Mouse (Mus musculus): Measurements from ENCODE around the gene Ciao2b. TPM values are rescaled to one million over a fixed set of nuclear protein-coding genes. Genes with fewer than 3 reads are reported as not detected.

The Ciao2b gene
- polyA plus RNA-seq, 1 experiment from 2014 or later: 117 TPM

GRCm38 (mm10) chr8:104591856-104592255 lies 49.9 kb downstream of the Ciao2b start:
- ATAC-seq (no peak), DNase-seq (ENCODE audit: low read depth, low spot score) (no peak)
- CTCF ChIA-PET: interaction anchor here (1.3 to 2.1 kb wide), 2 partner anchors 10 to 19 kb away, joined by 3 to 10 read pairs; no protein-coding TSS in a partner anchor
- no peaks in the 10 kb centered on the region for H3K27me3 ChIP-seq
- TF ChIP-seq CTCF (IDR thresholded peaks at IDR 0.05): no peak
- in situ Hi-C loops (cut with MboI; ENCODE audit: low pct_unique_long_range_greater_than_20kb): no loop called here
- POLR2A ChIA-PET: interaction anchor here (0.6 to 1.1 kb wide), 3 partner anchors 22 to 39 kb away, joined by 3 read pairs; partner anchors contain the start of gene Rrad

- no peaks in the 10 kb centered on the region for H3K27me3 ChIP-seq
- ChIA-PET CTCF (interaction anchor here (2.1 kb wide), 1 partner anchor 11 kb away, joined by 10 read pairs; no protein-coding TSS in a partner anchor), POLR2A (interaction anchor here (0.7 to 1.1 kb wide), 3 partner anchors 22 to 40 kb away, joined by 3 to 4 read pairs (median 3); partner anchors contain the start of gene Rrad)
- DNase-seq (ENCODE audit: low read depth, low spot score) (peak; percentile 56), ATAC-seq (peak; percentile 98)
- no peak for TF ChIP-seq CTCF (IDR thresholded peaks at IDR 0.05)
- in situ Hi-C loops (cut with MboI; ENCODE audit: low pct_unique_long_range_greater_than_20kb): no loop called here
These were observed 50.5 kb downstream of the Ciao2b start, which contains the start of gene Pdp2 for GRCm38 (mm10) chr8:104591133-104591834. TSS of gene Pdp2 (plus strand) at chr8:104591451.

- ChIA-PET CTCF (interaction anchor here (1.0 kb wide), 1 partner anchor 20 kb away, joined by 3 read pairs; no protein-coding TSS in a partner anchor), POLR2A (interaction anchor here (0.7 kb wide), 1 partner anchor 33 kb away, joined by 4 read pairs; no protein-coding TSS in a partner anchor)
- DNase-seq (ENCODE audit: low read depth, low spot score) (no peak), ATAC-seq (no peak)
- in situ Hi-C loops (cut with MboI; ENCODE audit: low pct_unique_long_range_greater_than_20kb): no loop called here
- no peak for TF ChIP-seq CTCF (IDR thresholded peaks at IDR 0.05)
- H3K27me3 ChIP-seq: no peaks in the 10 kb centered on the region
These were observed 51.5 kb downstream of the Ciao2b start for GRCm38 (mm10) chr8:104590284-104590683.

Other genes starting within 250 kb of the Ciao2b start
- gene Cmtm4, start 246.2 kb downstream of the Ciao2b start, polyA plus RNA-seq (2021): 39.8 TPM
- gene Dync1li2, start 198.9 kb downstream of the Ciao2b start, polyA plus RNA-seq (2021): 93.1 TPM
- 0.46 TPM for gene Terb1, start 132.1 kb downstream of the Ciao2b start, polyA plus RNA-seq (2021)
- gene Nae1, start 107.3 kb downstream of the Ciao2b start, polyA plus RNA-seq (2021): 73.2 TPM
- gene Car7, start 107.3 kb downstream of the Ciao2b start, polyA plus RNA-seq (2021): 1.2 TPM
- 3.5 TPM for gene Pdp2, start 50.5 kb downstream of the Ciao2b start, polyA plus RNA-seq (2021)
- gene Cdh16, start 17.6 kb downstream of the Ciao2b start, polyA plus RNA-seq (2021): 738 TPM
- 56.1 TPM for gene Rrad, start 10.6 kb downstream of the Ciao2b start, polyA plus RNA-seq (2021)
- not detected for gene Ces2a, start 92.0 kb upstream of the Ciao2b start, polyA plus RNA-seq (2021)
- gene Ces2b, start 189.6 kb upstream of the Ciao2b start, polyA plus RNA-seq (2021): not detected
- not detected for gene Ces2c, start 205.1 kb upstream of the Ciao2b start, polyA plus RNA-seq (2021)